Mouse (Mus musculus): Measurements from ENCODE around the gene Zfp91.

GRCm38 (mm10) chr19:12831559-12831958, 35.6 kb upstream of the Zfp91 start:
- no peak for TF ChIP-seq GATA1 (IDR thresholded peaks at IDR 0.05; ENCODE audit: low read length)
- TF ChIP-seq TAL1 (IDR thresholded peaks at IDR 0.05; ENCODE audit: low read length) = no peak

Measured in erythroblast, embryonic 14.5 days (primary cell).